Mouse (Mus musculus) heart, postnatal 0 days (tissue): ENCODE data around the gene Ano6. TPM values are rescaled to one million over a fixed set of nuclear protein-coding genes. Genes with fewer than 3 reads are reported as not detected.

Experiments used
- ATAC-seq: fragments of 200-750 bp; cut with Nextera tagmentation; 2 replicates; pipeline ENCODE4 v1.8.0; 2017; ENCODE audit warnings: low read depth, moderate number of reproducible peaks, moderate library complexity; ENCODE audit not compliant: insufficient read depth
- DNase-seq: peaks from one replicate; pipeline ENCODE4 v3.0.0-alpha.2; 2016; ENCODE audit warnings: low spot score
- H3K27ac ChIP-seq: fragments of 300-500 bp; sonication (generic); 2 replicates; pipeline ENCODE4 v1.5.1; 2014; ENCODE audit warnings: low read depth, mild to moderate bottlenecking
- H3K27me3 ChIP-seq: fragments of 300-500 bp; sonication (generic); 2 replicates; pipeline ENCODE4 v1.6.1; 2014; ENCODE audit warnings: low read length, mixed read lengths; ENCODE audit not compliant: control insufficient read depth, insufficient read depth
- H3K36me3 ChIP-seq: fragments of 300-500 bp; sonication (generic); replicated peaks from 2 replicates; pipeline ENCODE4 v1.6.1; 2014; ENCODE audit warnings: low read length, mixed read lengths; ENCODE audit not compliant: control insufficient read depth, insufficient read depth
- H3K4me1 ChIP-seq: fragments of 300-500 bp; sonication (generic); 2 replicates; pipeline ENCODE4 v1.6.1; 2014; ENCODE audit warnings: antibody characterized with exemption; ENCODE audit not compliant: control insufficient read depth, insufficient read depth
- H3K4me2 ChIP-seq: fragments of 300-500 bp; sonication (generic); 2 replicates; pipeline ENCODE4 v1.6.1; 2014; ENCODE audit warnings: low read depth, mild to moderate bottlenecking, low read length, moderate library complexity
- H3K4me3 ChIP-seq: fragments of 300-500 bp; sonication (generic); 2 replicates; pipeline ENCODE4 v1.5.1; 2014; ENCODE audit warnings: low read depth, low read length
- H3K9ac ChIP-seq: fragments of 300-500 bp; sonication (generic); replicated peaks from 2 replicates; pipeline ENCODE4 v1.6.1; 2014; ENCODE audit warnings: low read depth, low read length, mixed read lengths
- H3K9me3 ChIP-seq: fragments of 300-500 bp; sonication (generic); replicated peaks from 2 replicates; pipeline ENCODE4 v1.6.1; 2016; ENCODE audit warnings: low read length; ENCODE audit not compliant: control insufficient read depth
- CTCF ChIP-seq: IDR thresholded peaks from 2 replicates; pipeline ENCODE4 v1.5.1; 2016; ENCODE audit warnings: antibody characterized with exemption, control low read depth, low read depth
- EP300 ChIP-seq: IDR thresholded peaks from 2 replicates; pipeline ENCODE4 v1.6.1; 2016; ENCODE audit warnings: antibody characterized with exemption, low read depth
- WGBS: fragments of 180-500 bp; shearing (Covaris S2); extraction: QIAGEN DNeasy Blood & Tissue Kit; methylation state at CpG from one replicate; pipeline ENCODE4 v1.1.7; 2014; 5-methylcytosine and 5-hydroxymethylcytosine counted together
- polyA plus RNA-seq: library from polyadenylated mRNA; unstranded; fragments of >200 nt; fragmentation: Nextera tagmentation; extraction: Ambion mirVana; gene quantifications from 2 replicates; pipeline ENCODE4 v1.2.1, GENCODE M21; 2015
- total RNA-seq: library from RNA; depleted of rRNA; stranded (reverse); fragments of >200 nt; gene quantifications from 2 replicates; pipeline ENCODE4 v1.2.3, GENCODE M21; 2014; ENCODE audit warnings: low replicate concordance

Gene Ano6
- total and polyA plus RNA-seq, 2 experiments from 2014 or later: 14.2 to 26.5 TPM

DNA sequence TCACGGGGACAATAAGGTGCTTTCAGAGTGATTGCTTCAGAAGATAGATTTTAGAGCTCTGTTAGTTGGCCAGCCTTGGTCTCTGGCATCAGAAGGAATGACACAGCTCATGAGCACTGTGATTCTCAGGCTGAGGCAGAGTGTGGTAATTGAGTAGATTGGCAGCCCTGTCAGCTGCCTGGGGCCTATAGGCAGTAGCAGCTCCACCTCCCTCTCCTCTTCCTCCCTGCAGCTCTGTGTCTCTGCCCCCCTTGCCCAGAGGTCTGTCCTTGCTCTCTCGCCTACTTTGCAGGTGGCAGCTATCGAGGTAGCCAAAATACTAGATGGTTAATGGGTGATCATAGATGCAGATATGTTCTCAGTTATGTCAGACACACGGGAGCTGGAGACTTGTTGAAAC is 77.5 kb downstream of the Ano6 start:
- no peak for TF ChIP-seq EP300
- no peak for TF ChIP-seq CTCF
- Histone ChIP-seq H3K27me3 (no peaks in the 10 kb centered on the region), H3K9me3 (no peaks in the 10 kb centered on the region), H3K4me1 (no peaks in the 10 kb centered on the region), H3K36me3 (no peaks in the 10 kb centered on the region), H3K4me2 (no peak overlapping the region), H3K9ac (no peak overlapping the region), H3K4me3 (no peak overlapping the region), H3K27ac (no peak overlapping the region)
- DNase-seq: no peak
- 89% methylated on average over 4 of the region's 4 CpGs for whole genome bisulfite sequencing
- no peak for ATAC-seq

- H3K4me2 ChIP-seq: no peak overlapping the region
- no peaks in the 10 kb centered on the region for H3K27me3 ChIP-seq
- no peaks in the 10 kb centered on the region for H3K9me3 ChIP-seq
- WGBS: 89% methylated on average over 5 of the region's 5 CpGs
- no peak for ATAC-seq
- TF ChIP-seq CTCF (no peak), EP300 (no peak)
- no peak overlapping the region for H3K9ac ChIP-seq
- no peak overlapping the region for H3K27ac ChIP-seq
- 0 out of 2 replicates have a peak, but pooled peaks cover 1% of the 10 kb centered on the region for H3K4me1 ChIP-seq
- no peaks in the 10 kb centered on the region for H3K36me3 ChIP-seq
- no peak overlapping the region for H3K4me3 ChIP-seq
- no peak for DNase-seq
These were observed 79.0 kb downstream of the Ano6 start for GRCm38 (mm10) chr15:95869611-95870010.

GRCm38 (mm10) chr15:95871631-95872030 is 81.0 kb downstream of the Ano6 start:
- Histone ChIP-seq H3K27ac (no peak overlapping the region), H3K9me3 (no peaks in the 10 kb centered on the region), H3K4me3 (no peak overlapping the region), H3K36me3 (no peaks in the 10 kb centered on the region), H3K9ac (no peak overlapping the region), H3K4me2 (peak overlapping the region; percentile 49), H3K27me3 (no peaks in the 10 kb centered on the region), H3K4me1 (0 out of 2 replicates have a peak, but pooled peaks cover 10% of the 10 kb centered on the region)
- no peak for TF ChIP-seq EP300
- TF ChIP-seq CTCF: no peak
- no peak for DNase-seq
- 21% methylated on average over 15 of the region's 15 CpGs for whole genome bisulfite sequencing
- no peak for ATAC-seq

DNA sequence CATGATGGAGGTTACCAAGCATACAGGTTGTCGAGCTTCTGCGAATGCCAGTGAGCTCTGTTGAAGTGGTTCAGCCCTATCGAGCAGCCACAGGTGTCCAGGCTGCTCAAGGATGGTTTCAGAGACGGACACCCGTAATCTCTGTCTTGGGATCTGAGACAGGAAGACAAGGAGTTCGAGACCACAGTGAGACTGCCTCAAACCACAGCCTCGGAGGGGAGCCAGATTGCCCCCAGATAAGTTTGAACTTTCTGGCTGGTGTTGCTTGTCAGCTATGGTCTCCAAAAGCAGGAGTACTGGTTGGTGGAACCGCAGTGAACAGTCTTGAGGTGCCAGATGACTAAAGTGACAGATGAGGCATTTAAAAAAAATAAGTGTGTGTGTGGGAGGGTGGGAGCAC is 81.8 kb downstream of the Ano6 start:
- H3K27ac ChIP-seq: no peak overlapping the region

GRCm38 (mm10) chr15:95873276-95873675 is 82.6 kb downstream of the Ano6 start:
- no peak for ATAC-seq
- Histone ChIP-seq H3K4me2 (no peak overlapping the region), H3K4me3 (no peak overlapping the region), H3K36me3 (no peaks in the 10 kb centered on the region), H3K9me3 (no peaks in the 10 kb centered on the region), H3K4me1 (0 out of 2 replicates have a peak, but pooled peaks cover 10% of the 10 kb centered on the region), H3K27ac (no peak overlapping the region), H3K27me3 (no peaks in the 10 kb centered on the region), H3K9ac (no peak overlapping the region)
- TF ChIP-seq EP300 (no peak), CTCF (no peak)
- no peak for DNase-seq
- 79% methylated on average over 1 of the region's 1 CpGs for WGBS

More for the DNA sequence above, 81.8 kb downstream of the Ano6 start:
- Histone ChIP-seq H3K9me3 (no peaks in the 10 kb centered on the region), H3K27me3 (no peaks in the 10 kb centered on the region), H3K4me1 (0 out of 2 replicates have a peak, but pooled peaks cover 10% of the 10 kb centered on the region), H3K9ac (no peak overlapping the region), H3K36me3 (no peaks in the 10 kb centered on the region), H3K4me2 (no peak overlapping the region), H3K4me3 (no peak overlapping the region)
- WGBS: 75% methylated on average over 8 of the region's 8 CpGs
- DNase-seq: no peak
- TF ChIP-seq CTCF (no peak), EP300 (no peak)
- ATAC-seq: no peak

- Histone ChIP-seq H3K4me2 (no peak overlapping the region), H3K4me1 (0 out of 2 replicates have a peak, but pooled peaks cover 10% of the 10 kb centered on the region), H3K36me3 (no peaks in the 10 kb centered on the region), H3K9ac (no peak overlapping the region), H3K27ac (no peak overlapping the region), H3K27me3 (no peaks in the 10 kb centered on the region), H3K9me3 (no peaks in the 10 kb centered on the region), H3K4me3 (no peak overlapping the region)
- DNase-seq: no peak
- WGBS: 88% methylated on average over 5 of the region's 5 CpGs
- ATAC-seq: no peak
- no peak for TF ChIP-seq CTCF
- no peak for TF ChIP-seq EP300
These were observed 83.6 kb downstream of the Ano6 start for GRCm38 (mm10) chr15:95874216-95874615.
